Mouse (Mus musculus) heart, postnatal 0 days (tissue): ENCODE measurements around the gene Il18r1.

ENCODE experiments used
- CTCF ChIP-seq: IDR thresholded peaks from 2 replicates; pipeline ENCODE4 v1.5.1; 2016; ENCODE audit warnings: antibody characterized with exemption, control low read depth, low read depth
- EP300 ChIP-seq: IDR thresholded peaks from 2 replicates; pipeline ENCODE4 v1.6.1; 2016; ENCODE audit warnings: antibody characterized with exemption, low read depth

DNA sequence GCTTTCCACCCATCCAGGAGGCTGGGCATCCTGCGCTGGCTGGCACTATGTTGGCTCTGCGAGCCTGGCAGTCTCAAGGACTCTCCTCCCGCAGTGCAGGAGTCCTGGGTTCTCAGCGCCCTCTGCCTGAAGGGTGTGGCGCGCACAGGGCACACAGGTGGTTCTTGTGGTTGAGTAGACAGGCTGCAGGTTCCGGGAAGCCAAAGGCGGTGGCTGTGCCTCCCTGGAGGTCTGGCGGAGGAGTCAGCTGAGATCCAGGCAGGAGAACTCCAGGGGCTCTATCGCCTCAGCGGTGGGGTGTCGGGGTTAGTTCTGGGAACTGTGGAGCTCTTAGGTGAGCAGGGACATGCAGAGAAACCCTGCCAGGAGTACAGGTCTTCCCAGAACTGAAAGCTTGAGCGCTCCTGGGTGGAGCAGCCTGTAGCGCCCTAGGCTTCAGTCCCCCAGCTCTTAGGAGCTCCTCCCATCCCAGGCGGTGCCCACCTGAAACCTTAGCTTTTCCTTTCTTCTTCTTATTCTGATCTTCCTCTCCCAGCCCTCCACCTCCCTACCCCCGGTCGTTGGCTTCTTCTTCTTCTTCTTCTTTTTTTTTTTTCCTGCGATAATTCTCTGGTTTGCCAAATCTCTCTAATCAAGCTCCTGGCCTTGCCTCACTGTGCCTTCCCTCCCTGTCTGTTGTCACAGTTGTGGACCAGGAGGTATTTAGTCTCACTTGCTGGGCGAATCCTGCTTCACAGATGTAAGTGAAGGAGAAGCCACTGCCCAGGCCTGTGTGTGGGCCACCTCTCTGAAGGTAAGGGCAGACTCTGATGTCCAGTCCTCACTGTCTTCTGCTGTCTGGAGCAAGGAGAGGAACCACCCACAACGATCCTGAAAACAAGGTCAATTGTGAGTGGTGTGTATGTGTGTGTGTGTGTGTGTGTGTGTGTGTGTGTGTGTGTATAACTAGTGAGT is at the start of gene Il18r1:
- TF ChIP-seq EP300, result no peak
- TF ChIP-seq CTCF, result no peak
